Mouse (Mus musculus) neural tube, postnatal 0 days (tissue): ENCODE measurements around the gene Sesn3. TPM values are rescaled to one million over a fixed set of nuclear protein-coding genes. Genes with fewer than 3 reads are reported as not detected.

Source experiments
- polyA plus RNA-seq: library from polyadenylated mRNA; unstranded; fragments of >200 nt; fragmentation: Nextera tagmentation; extraction: Ambion mirVana; gene quantifications from 2 replicates; pipeline ENCODE4 v1.2.1, GENCODE M21; 2015

The Sesn3 gene
- polyA plus RNA-seq = 20.3 and 21.0 TPM in 2 replicates

DNA sequence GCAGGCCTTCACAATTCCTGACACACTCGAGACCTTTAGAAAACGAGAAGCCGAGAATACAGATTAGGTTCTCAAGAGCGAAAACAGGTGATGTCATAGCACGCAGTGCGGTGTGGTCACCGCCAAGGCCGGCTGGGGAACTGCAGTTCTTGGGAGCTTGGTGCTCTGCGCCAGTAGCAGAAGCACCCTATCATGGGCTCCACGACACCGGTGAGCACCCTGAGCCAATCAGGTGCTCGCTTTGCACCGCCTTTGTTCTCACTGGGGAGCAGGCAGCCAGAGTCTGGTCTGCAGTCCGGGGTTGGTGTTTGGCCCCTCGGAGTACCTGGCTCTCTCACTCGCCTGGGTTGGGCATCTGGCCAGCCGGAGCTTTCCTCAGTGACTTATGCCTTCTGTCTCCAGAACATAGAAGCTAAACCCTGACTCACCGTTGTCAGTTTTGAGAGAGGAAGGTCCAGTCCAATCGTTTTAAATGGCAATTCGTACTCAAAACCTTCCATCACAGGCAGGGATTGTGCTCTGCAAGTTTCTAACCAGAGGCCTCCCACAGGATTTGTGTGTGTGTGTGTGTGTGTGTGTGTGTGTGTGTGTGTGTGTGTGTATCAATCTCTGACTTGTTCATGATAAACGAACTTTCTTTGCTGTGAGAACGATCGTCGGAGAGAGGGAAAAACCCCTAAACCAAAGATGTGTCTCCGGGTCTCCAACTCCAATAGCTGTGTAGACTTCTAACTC, at the start of gene Sesn3:
Gene Sesn3, plus strand, starts transcription at position 82 of the 735 bp plus-strand sequence.

DNA sequence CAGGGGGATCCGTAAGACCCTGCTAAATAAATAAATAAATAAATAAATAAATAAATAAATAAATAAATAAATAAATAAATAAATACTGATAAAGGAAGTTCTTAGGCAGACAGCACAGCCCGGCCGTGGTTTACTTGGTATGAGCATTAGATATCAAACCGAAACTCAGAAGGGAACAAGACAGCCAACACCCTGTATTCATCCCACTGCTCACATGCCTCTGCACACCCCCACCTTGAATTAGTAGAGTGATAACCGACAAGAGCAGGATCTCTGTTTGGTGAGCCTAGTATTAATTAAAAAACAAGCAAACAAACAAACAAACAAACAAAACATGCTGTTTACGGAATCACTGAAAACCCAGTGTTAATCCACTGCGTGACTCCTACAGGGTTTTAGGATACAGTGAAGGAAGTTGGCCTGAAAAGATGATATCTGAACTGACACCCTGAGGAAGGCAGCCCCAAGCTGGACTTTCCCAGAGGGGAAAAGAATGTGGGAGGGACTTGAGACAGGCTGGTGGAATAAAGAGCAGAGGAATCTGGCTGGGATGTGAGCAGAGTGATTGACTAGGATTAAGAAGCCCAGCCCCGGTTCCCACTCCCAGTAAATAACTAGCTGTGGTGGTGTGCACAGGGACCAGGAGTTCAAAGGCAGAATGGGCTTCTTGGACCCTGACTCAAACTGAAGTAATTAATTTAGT, 106.6 kb downstream of the Sesn3 start, which contains the start of gene Endod1:
Gene Endod1, minus strand, starts transcription at position 155 of the 703 bp plus-strand sequence.

Other genes starting within 250 kb of the Sesn3 start
- 51.6 and 53.3 TPM in 2 replicates for gene Endod1, start 106.4 kb downstream of the Sesn3 start, polyA plus RNA-seq
- gene Kdm4d, start 225.4 kb downstream of the Sesn3 start, polyA plus RNA-seq = 1.2 and 1.6 TPM in 2 replicates
- gene Cwc15, start 225.6 kb downstream of the Sesn3 start, polyA plus RNA-seq = 137 and 142 TPM in 2 replicates